Mouse (Mus musculus): ENCODE measurements around the gene Fbxw11. TPM values are rescaled to one million over a fixed set of nuclear protein-coding genes. Genes with fewer than 3 reads are reported as not detected.

Fbxw11 gene
- polyA plus RNA-seq (2014; fragmentation: Nextera tagmentation; extraction: Ambion mirVana) = 69.2 and 72.1 TPM in 2 replicates

DNA sequence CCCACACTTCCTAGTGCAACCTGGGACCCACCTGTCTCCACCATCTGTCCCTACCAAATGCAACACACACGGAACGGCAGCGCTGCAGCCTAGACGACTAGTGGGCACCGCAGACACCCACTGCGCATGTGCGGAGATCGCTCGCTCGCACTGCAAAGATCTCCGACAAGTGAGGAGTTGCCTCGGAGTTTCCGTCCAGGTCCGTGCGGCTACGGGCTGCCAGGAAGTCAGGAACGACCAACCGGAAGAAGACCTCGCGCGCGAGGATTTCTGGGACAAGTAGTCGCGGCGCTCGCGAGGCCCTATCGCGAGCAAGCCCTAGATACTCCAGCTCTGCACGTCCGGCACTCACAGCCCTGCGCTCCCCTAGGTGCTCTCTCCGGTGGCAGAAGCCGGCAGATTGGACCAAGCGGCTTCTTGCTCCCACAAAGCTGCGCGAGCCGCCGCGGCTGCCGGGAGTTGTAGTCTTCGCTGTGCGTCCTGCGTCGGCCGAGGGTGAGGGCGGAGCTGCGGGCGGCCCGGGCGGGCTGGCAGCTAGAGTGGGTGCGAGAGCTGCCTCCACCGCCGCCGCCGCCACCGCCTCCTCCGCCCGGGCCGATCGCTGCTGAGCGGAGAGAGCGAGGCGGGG, at the start of gene Fbxw11:
Fbxw11 (plus strand) TSS at position 476 of the 628 bp plus-strand sequence.
- ATAC-seq (replicated peaks; ENCODE audit: low FRiP score, low TSS enrichment, low read depth) = peak; percentile 94
- DNase-seq (ENCODE audit: low spot score) = peak; percentile 96
- peaks cover 13% of the 10 kb centered on the region for H3K4me1 ChIP-seq (replicated peaks; ENCODE audit: control insufficient read depth, insufficient read depth, low read length)
- no peaks in the 10 kb centered on the region for H3K36me3 ChIP-seq (ENCODE audit: control insufficient read depth, insufficient read depth, low read length)
- peak within 1 kb of the TSS; percentile 57 for H3K4me3 ChIP-seq (ENCODE audit: low read depth, low read length)
- peak within 1 kb of the TSS; percentile 96 for H3K4me2 ChIP-seq (ENCODE audit: low read length)
- H3K27ac ChIP-seq (ENCODE audit: low read depth) = peak within 1 kb of the TSS; percentile 98
- H3K27me3 ChIP-seq (replicated peaks; ENCODE audit: control insufficient read depth, insufficient read depth, low read length) = no peaks in the 10 kb centered on the region
- WGBS = under 1% methylated on average over 63 of the region's 64 CpGs
- peak within 1 kb of the TSS; percentile 96 for H3K9ac ChIP-seq (ENCODE audit: low read length)
- H3K9me3 ChIP-seq (ENCODE audit: control insufficient read depth, low read length) = no peaks in the 10 kb centered on the region

- H3K4me2 ChIP-seq (ENCODE audit: low read length) = no peak overlapping the region
- H3K27ac ChIP-seq (ENCODE audit: low read depth) = no peak overlapping the region
- 81% methylated on average over 7 of the region's 7 CpGs for WGBS
- ATAC-seq (replicated peaks; ENCODE audit: low FRiP score, low TSS enrichment, low read depth) (no peak), DNase-seq (ENCODE audit: low spot score) (no peak)
- no peak overlapping the region for H3K4me3 ChIP-seq (ENCODE audit: low read depth, low read length)
- no peaks in the 10 kb centered on the region; the same call in 1 of the 2 replicates for H3K36me3 ChIP-seq (ENCODE audit: control insufficient read depth, insufficient read depth, low read length)
- no peaks in the 10 kb centered on the region for H3K27me3 ChIP-seq (replicated peaks; ENCODE audit: control insufficient read depth, insufficient read depth, low read length)
- no peak overlapping the region for H3K9ac ChIP-seq (ENCODE audit: low read length)
- H3K4me1 ChIP-seq (replicated peaks; ENCODE audit: control insufficient read depth, insufficient read depth, low read length) = no peaks in the 10 kb centered on the region
- 0 out of 2 replicates have a peak, but pooled peaks cover 4% of the 10 kb centered on the region for H3K9me3 ChIP-seq (ENCODE audit: control insufficient read depth, low read length)
Observed at GRCm38 (mm10) chr11:32593081-32593480, 49.4 kb upstream of the Fbxw11 start.

- Histone ChIP-seq H3K27ac (ENCODE audit: low read depth) (no peak overlapping the region), H3K9ac (ENCODE audit: low read length) (no peak overlapping the region), H3K9me3 (ENCODE audit: control insufficient read depth, low read length) (0 out of 2 replicates have a peak, but pooled peaks cover 4% of the 10 kb centered on the region), H3K36me3 (ENCODE audit: control insufficient read depth, insufficient read depth, low read length) (no peaks in the 10 kb centered on the region; the same call in 1 of the 2 replicates), H3K4me1 (replicated peaks; ENCODE audit: control insufficient read depth, insufficient read depth, low read length) (no peaks in the 10 kb centered on the region), H3K4me2 (ENCODE audit: low read length) (no peak overlapping the region), H3K27me3 (replicated peaks; ENCODE audit: control insufficient read depth, insufficient read depth, low read length) (no peaks in the 10 kb centered on the region), H3K4me3 (ENCODE audit: low read depth, low read length) (no peak overlapping the region)
- no peak for ATAC-seq (replicated peaks; ENCODE audit: low FRiP score, low TSS enrichment, low read depth)
- DNase-seq (ENCODE audit: low spot score) = no peak
- WGBS = 91% methylated on average over 4 of the region's 4 CpGs
Observed at GRCm38 (mm10) chr11:32594122-32594521, 48.4 kb upstream of the Fbxw11 start.

GRCm38 (mm10) chr11:32600371-32600770, 42.2 kb upstream of the Fbxw11 start:
- H3K4me1 ChIP-seq (replicated peaks; ENCODE audit: control insufficient read depth, insufficient read depth, low read length) = peaks cover 18% of the 10 kb centered on the region
- no peak overlapping the region for H3K4me2 ChIP-seq (ENCODE audit: low read length)
- 91% methylated on average over 6 of the region's 6 CpGs for WGBS
- no peak for ATAC-seq (replicated peaks; ENCODE audit: low FRiP score, low TSS enrichment, low read depth)
- H3K36me3 ChIP-seq (ENCODE audit: control insufficient read depth, insufficient read depth, low read length) = no peaks in the 10 kb centered on the region; the same call in 1 of the 2 replicates
- no peak for DNase-seq (ENCODE audit: low spot score)
- no peak overlapping the region for H3K9ac ChIP-seq (ENCODE audit: low read length)
- no peak overlapping the region for H3K4me3 ChIP-seq (ENCODE audit: low read depth, low read length)
- H3K27ac ChIP-seq (ENCODE audit: low read depth) = no peak overlapping the region
- no peaks in the 10 kb centered on the region for H3K27me3 ChIP-seq (replicated peaks; ENCODE audit: control insufficient read depth, insufficient read depth, low read length)
- H3K9me3 ChIP-seq (ENCODE audit: control insufficient read depth, low read length) = no peaks in the 10 kb centered on the region

DNA sequence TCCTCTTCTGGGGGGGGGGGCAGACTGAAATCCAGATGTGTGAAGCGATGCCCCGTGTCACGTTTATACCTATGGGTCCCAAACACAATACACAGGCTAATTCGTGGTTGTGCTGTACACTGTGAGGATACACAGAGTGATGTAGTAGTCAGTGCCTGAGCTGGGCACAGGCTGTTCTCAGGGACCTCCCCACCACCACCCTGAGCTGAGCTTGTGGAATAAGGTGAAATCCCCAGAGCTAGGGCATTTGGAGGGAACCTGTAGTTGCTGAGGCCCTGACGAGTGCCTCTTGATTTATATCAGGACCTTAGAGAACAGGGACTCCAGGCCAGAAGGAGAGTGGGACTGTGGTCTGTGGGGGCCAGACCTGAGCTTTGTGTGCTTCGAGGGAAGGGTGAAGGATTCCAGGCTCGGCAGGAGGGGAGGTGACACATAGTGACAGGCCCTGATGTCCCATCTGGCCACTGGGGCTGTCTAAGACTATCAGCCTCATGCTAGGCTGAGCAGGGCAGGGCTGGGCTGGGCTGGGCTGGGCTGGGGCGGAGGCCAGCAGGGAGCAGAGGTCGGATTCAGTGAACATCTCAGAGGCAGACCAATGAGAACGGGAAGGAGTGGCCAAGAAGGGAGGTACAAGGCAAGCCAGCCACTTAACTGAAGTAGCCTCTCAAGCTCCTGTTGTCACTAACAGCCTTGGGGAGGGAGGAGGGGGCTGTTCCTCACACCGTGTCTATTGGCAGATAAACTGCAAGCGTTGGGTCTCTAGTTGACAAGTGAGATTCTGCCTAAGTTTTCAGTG, 40.8 kb upstream of the Fbxw11 start:
- H3K9ac ChIP-seq (ENCODE audit: low read length) = no peak overlapping the region
- no peak overlapping the region for H3K4me3 ChIP-seq (ENCODE audit: low read depth, low read length)
- H3K9me3 ChIP-seq (ENCODE audit: control insufficient read depth, low read length) = no peaks in the 10 kb centered on the region
- no peak overlapping the region for H3K27ac ChIP-seq (ENCODE audit: low read depth)
- DNase-seq (ENCODE audit: low spot score) = peak; percentile 67
- H3K36me3 ChIP-seq (ENCODE audit: control insufficient read depth, insufficient read depth, low read length) = no peaks in the 10 kb centered on the region
- H3K27me3 ChIP-seq (replicated peaks; ENCODE audit: control insufficient read depth, insufficient read depth, low read length) = no peaks in the 10 kb centered on the region
- 37% methylated on average over 12 of the region's 12 CpGs for WGBS
- peaks cover 21% of the 10 kb centered on the region for H3K4me1 ChIP-seq (replicated peaks; ENCODE audit: control insufficient read depth, insufficient read depth, low read length)
- H3K4me2 ChIP-seq (ENCODE audit: low read length) = 0 out of 2 replicates have a peak overlapping the region, but pooled peaks have one; percentile 18
- ATAC-seq (replicated peaks; ENCODE audit: low FRiP score, low TSS enrichment, low read depth) = peak; percentile 86

DNA sequence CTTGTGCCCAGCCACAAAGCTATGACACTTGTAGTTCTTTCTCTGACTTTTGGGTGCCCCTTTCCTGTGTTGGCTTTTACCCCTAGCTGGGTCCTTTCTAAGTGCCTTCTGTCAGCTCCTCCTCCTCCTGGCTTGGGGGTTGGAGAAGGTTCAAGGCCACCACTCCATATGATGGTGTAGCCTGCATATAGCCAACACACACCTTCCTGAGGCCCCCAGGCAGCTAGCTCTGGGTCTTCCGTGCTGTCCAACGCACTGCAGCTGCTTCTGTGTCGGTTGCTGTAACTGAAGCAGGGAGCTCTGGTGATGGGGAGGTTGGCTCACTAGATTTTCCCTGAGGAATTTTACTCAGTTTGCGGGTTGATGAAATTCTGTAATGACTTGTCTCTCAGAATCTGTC, 37.9 kb upstream of the Fbxw11 start:
- no peaks in the 10 kb centered on the region for H3K36me3 ChIP-seq (ENCODE audit: control insufficient read depth, insufficient read depth, low read length)
- no peak overlapping the region for H3K4me3 ChIP-seq (ENCODE audit: low read depth, low read length)
- no peaks in the 10 kb centered on the region for H3K27me3 ChIP-seq (replicated peaks; ENCODE audit: control insufficient read depth, insufficient read depth, low read length)
- no peaks in the 10 kb centered on the region for H3K9me3 ChIP-seq (ENCODE audit: control insufficient read depth, low read length)
- WGBS = 42% methylated on average over 4 of the region's 4 CpGs
- H3K27ac ChIP-seq (ENCODE audit: low read depth) = peak overlapping the region; percentile 76
- no peak overlapping the region for H3K9ac ChIP-seq (ENCODE audit: low read length)
- H3K4me1 ChIP-seq (replicated peaks; ENCODE audit: control insufficient read depth, insufficient read depth, low read length) = peaks cover 21% of the 10 kb centered on the region
- H3K4me2 ChIP-seq (ENCODE audit: low read length) = no peak overlapping the region
- DNase-seq (ENCODE audit: low spot score) = no peak
- ATAC-seq (replicated peaks; ENCODE audit: low FRiP score, low TSS enrichment, low read depth) = no peak

- DNase-seq (ENCODE audit: low spot score) (peak; percentile 70), ATAC-seq (replicated peaks; ENCODE audit: low FRiP score, low TSS enrichment, low read depth) (peak; percentile 41; the same call in 1 of the 2 replicates)
- no peak overlapping the region for H3K9ac ChIP-seq (ENCODE audit: low read length)
- H3K27ac ChIP-seq (ENCODE audit: low read depth) = peak overlapping the region; percentile 76
- 50% methylated on average over 7 of the region's 7 CpGs for WGBS
- no peak overlapping the region for H3K4me2 ChIP-seq (ENCODE audit: low read length)
- H3K27me3 ChIP-seq (replicated peaks; ENCODE audit: control insufficient read depth, insufficient read depth, low read length) = no peaks in the 10 kb centered on the region
- no peaks in the 10 kb centered on the region for H3K36me3 ChIP-seq (ENCODE audit: control insufficient read depth, insufficient read depth, low read length)
- H3K4me3 ChIP-seq (ENCODE audit: low read depth, low read length) = no peak overlapping the region
- H3K9me3 ChIP-seq (ENCODE audit: control insufficient read depth, low read length) = no peaks in the 10 kb centered on the region
- H3K4me1 ChIP-seq (replicated peaks; ENCODE audit: control insufficient read depth, insufficient read depth, low read length) = peaks cover 21% of the 10 kb centered on the region
Observed at GRCm38 (mm10) chr11:32605131-32605860, 37.2 kb upstream of the Fbxw11 start.

- WGBS = 78% methylated on average over 3 of the region's 3 CpGs
- no peak overlapping the region for H3K4me3 ChIP-seq (ENCODE audit: low read depth, low read length)
- DNase-seq (ENCODE audit: low spot score) (no peak), ATAC-seq (replicated peaks; ENCODE audit: low FRiP score, low TSS enrichment, low read depth) (no peak)
- peaks cover 21% of the 10 kb centered on the region for H3K4me1 ChIP-seq (replicated peaks; ENCODE audit: control insufficient read depth, insufficient read depth, low read length)
- H3K9ac ChIP-seq (ENCODE audit: low read length) = no peak overlapping the region
- no peak overlapping the region for H3K27ac ChIP-seq (ENCODE audit: low read depth)
- no peaks in the 10 kb centered on the region for H3K27me3 ChIP-seq (replicated peaks; ENCODE audit: control insufficient read depth, insufficient read depth, low read length)
- no peaks in the 10 kb centered on the region for H3K9me3 ChIP-seq (ENCODE audit: control insufficient read depth, low read length)
- H3K36me3 ChIP-seq (ENCODE audit: control insufficient read depth, insufficient read depth, low read length) = no peaks in the 10 kb centered on the region
- no peak overlapping the region for H3K4me2 ChIP-seq (ENCODE audit: low read length)
Observed at GRCm38 (mm10) chr11:32605907-32606306, 36.6 kb upstream of the Fbxw11 start.

Measured in intestine, embryonic 14.5 days (tissue).